Mouse (Mus musculus) embryonic facial prominence, embryonic 13.5 days (tissue): Measurements from ENCODE around the gene Wee2. TPM values are rescaled to one million over a fixed set of nuclear protein-coding genes. Genes with fewer than 3 reads are reported as not detected.

ENCODE experiments used
- ATAC-seq: fragments of 200-750 bp; cut with Nextera tagmentation; 2 replicates; pipeline ENCODE4 v1.8.0; 2017; ENCODE audit warnings: low read depth; ENCODE audit not compliant: insufficient number of reproducible peaks, insufficient read depth, low FRiP score, low TSS enrichment
- H3K27ac ChIP-seq: fragments of 300-500 bp; sonication (generic); 2 replicates; pipeline ENCODE4 v1.5.1; 2015; ENCODE audit warnings: moderate library complexity, mild to moderate bottlenecking, inconsistent platforms
- H3K27me3 ChIP-seq: fragments of 300-500 bp; sonication (generic); 2 replicates; pipeline ENCODE4 v1.6.1; 2015; ENCODE audit warnings: mild to moderate bottlenecking, inconsistent platforms
- H3K36me3 ChIP-seq: fragments of 300-500 bp; sonication (generic); 2 replicates; pipeline ENCODE4 v1.6.1; 2015; ENCODE audit warnings: mild to moderate bottlenecking, inconsistent platforms
- H3K4me1 ChIP-seq: fragments of 300-500 bp; sonication (generic); 2 replicates; pipeline ENCODE4 v1.6.1; 2015; ENCODE audit warnings: inconsistent platforms
- H3K4me2 ChIP-seq: fragments of 300-500 bp; sonication (generic); 2 replicates; pipeline ENCODE4 v1.6.1; 2015; ENCODE audit warnings: moderate library complexity, mild to moderate bottlenecking, inconsistent platforms
- H3K4me3 ChIP-seq: fragments of 300-500 bp; sonication (generic); 2 replicates; pipeline ENCODE4 v1.5.1; 2015; ENCODE audit warnings: mild to moderate bottlenecking, inconsistent platforms
- H3K9ac ChIP-seq: fragments of 300-500 bp; sonication (generic); 2 replicates; pipeline ENCODE4 v1.6.1; 2015; ENCODE audit warnings: mild to moderate bottlenecking, inconsistent platforms
- H3K9me3 ChIP-seq: fragments of 300-500 bp; sonication (generic); 2 replicates; pipeline ENCODE4 v1.6.1; 2016; ENCODE audit warnings: inconsistent platforms
- WGBS: fragments of 180-500 bp; shearing (Covaris S2); methylation state at CpG from one replicate; pipeline ENCODE4 v1.1.7; 2015; ENCODE audit warnings: mixed read lengths; 5-methylcytosine and 5-hydroxymethylcytosine counted together
- polyA plus RNA-seq: library from polyadenylated mRNA; unstranded; fragments of >200 nt; fragmentation: Nextera tagmentation; extraction: Ambion mirVana; gene quantifications from 2 replicates; pipeline ENCODE4 v1.2.1, GENCODE M21; 2015

Gene Wee2
- polyA plus RNA-seq, 1 experiment from 2014 or later: not detected

DNA sequence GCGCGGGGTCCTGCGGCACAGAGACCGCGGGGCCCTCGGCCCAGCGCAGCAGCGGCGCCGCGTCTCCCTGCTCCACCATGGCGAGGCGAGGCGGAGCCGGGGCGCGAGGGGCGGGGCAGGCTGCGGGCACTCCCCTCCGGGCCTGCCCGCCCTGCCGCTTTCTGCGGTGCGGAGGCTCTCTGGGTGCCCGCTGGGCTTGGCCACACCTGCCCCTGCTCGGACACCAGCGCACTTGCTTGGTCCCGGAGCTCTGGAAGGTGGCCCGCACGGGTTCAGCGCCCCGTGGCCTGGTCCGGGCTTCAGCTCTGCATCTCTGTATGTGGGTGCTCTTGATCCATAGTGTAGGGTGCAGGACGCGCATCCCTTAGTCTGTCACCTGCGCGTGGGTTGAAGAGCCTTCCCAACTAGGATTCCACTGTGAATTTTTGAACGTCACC lies 2.8 kb upstream of the Wee2 start, which contains the start of gene E330009J07Rik:
Gene E330009J07Rik, minus strand, starts transcription at position 89 of the 437 bp plus-strand sequence.
- H3K27me3 ChIP-seq: peaks cover 28% of the 10 kb centered on the region
- peak within 1 kb of the TSS; percentile 68 for H3K4me2 ChIP-seq
- H3K36me3 ChIP-seq: no peaks in the 10 kb centered on the region
- H3K4me1 ChIP-seq: peaks cover 20% of the 10 kb centered on the region
- ATAC-seq: peak; percentile 88
- peak within 1 kb of the TSS; percentile 76 for H3K27ac ChIP-seq
- H3K4me3 ChIP-seq: peak within 1 kb of the TSS; percentile 74
- H3K9me3 ChIP-seq: no peaks in the 10 kb centered on the region
- peak within 1 kb of the TSS; percentile 85 for H3K9ac ChIP-seq
- under 1% methylated on average over 37 of the region's 38 CpGs for WGBS

DNA sequence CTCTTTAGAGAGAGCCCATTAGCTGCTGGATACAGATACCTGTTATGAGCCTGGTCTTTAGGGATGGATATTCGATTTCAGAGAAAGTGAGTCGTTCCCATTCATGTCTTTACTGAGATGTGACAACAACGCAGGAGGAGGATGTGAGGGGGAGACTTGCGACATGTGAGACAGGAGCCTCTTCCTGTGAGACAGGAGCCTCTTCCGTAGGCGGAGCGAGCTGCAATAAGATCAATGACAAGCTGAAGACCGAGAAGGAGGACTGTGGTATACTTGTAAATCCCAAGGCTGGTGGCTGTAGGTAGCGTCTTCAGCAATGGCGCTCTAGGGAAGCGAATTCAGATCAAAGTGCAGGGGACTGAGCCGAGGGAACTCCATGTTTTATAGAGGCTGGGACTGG lies 843 bp downstream of the Wee2 start:
- no peak overlapping the region; the same call in 1 of the 2 replicates for H3K4me2 ChIP-seq
- ATAC-seq: no peak
- no peak overlapping the region for H3K4me3 ChIP-seq
- no peak overlapping the region for H3K9ac ChIP-seq
- 45% methylated on average over 12 of the region's 12 CpGs for WGBS
- peaks cover 7% of the 10 kb centered on the region for H3K4me1 ChIP-seq
- peaks cover 35% of the 10 kb centered on the region for H3K27me3 ChIP-seq
- H3K27ac ChIP-seq: no peak overlapping the region
- H3K9me3 ChIP-seq: no peaks in the 10 kb centered on the region
- H3K36me3 ChIP-seq: no peaks in the 10 kb centered on the region

DNA sequence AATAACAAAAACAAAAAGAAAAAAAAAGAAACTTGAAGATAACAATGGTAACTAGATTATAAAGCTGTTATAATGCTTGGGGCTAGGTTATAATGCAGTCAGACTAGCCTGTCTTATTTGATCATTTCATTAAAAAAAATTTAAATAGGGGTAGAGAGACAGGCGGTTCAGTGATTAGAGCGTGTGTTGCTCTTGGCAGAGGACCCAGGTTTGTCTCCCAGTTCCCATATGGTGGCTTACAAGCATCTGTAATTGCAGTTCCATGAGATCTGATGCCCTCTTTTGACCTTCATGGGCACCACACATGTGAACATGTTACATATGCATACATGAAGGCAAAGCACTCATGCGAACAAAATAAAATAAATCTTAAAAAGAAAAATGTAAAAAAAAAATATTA lies 2.4 kb downstream of the Wee2 start:
- H3K36me3 ChIP-seq: no peaks in the 10 kb centered on the region
- no peak overlapping the region for H3K9ac ChIP-seq
- H3K27me3 ChIP-seq: peaks cover 35% of the 10 kb centered on the region
- H3K9me3 ChIP-seq: no peaks in the 10 kb centered on the region
- H3K27ac ChIP-seq: no peak overlapping the region
- 58% methylated on average over 3 of the region's 3 CpGs for WGBS
- no peak overlapping the region for H3K4me2 ChIP-seq
- H3K4me1 ChIP-seq: peaks cover under 1% of the 10 kb centered on the region; the same call in 1 of the 2 replicates
- ATAC-seq: no peak
- H3K4me3 ChIP-seq: no peak overlapping the region

DNA sequence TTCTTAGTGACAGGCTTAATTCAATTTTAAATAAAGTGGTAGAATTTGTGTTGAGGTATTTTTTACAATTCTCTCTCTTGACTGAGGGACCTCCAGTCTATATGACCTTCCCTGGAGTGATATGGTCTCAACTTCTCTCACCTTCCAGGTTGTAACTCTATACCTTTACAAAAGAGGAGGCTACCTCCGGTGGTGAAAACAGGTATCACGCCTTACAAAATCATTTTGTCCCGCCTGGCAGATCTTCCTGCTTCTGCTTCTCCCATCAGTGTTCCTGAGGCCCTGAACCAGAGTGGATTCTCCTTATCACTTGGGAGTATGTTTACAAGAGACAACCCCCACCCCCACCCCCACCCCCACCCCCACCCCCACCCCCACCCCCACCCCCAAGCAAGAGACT lies 2.9 kb downstream of the Wee2 start:
- ATAC-seq: no peak
- peaks cover 35% of the 10 kb centered on the region for H3K27me3 ChIP-seq
- WGBS: 28% methylated on average over 3 of the region's 3 CpGs

DNA sequence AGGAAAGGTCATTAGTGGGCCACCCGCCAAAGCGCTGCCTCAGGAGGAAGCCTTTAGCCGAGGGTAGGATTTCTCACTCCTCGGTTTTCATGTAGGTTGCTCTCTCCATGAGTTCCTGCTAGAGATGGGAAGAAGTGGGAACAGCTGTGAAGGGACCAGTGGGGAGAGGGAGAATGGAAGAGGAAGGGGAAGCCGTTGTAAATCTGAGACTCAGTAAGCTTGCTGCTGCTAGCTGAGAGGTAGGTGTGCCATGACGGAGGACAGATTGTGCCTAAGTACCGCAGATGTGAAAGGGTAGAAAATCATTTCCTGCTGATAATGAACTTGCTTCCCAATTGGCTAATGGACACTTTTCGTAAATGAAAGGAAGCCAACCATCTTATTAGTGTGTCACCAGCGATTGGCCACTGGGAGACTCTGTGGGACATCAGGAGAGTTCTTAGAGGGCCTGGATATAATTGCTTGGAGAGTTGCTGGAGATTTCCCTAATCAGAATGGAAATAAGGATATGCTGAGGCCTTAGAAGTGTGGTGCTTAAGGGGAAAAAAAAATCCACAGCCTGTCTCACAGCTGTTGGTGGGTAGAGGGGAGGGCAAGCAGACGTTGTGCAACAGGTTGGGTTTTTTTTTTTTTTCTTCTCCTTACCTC lies 4.5 kb downstream of the Wee2 start:
- H3K9ac ChIP-seq: no peak overlapping the region
- H3K27me3 ChIP-seq: peaks cover 28% of the 10 kb centered on the region
- no peaks in the 10 kb centered on the region for H3K9me3 ChIP-seq
- no peak overlapping the region for H3K4me3 ChIP-seq
- no peak overlapping the region for H3K4me2 ChIP-seq
- H3K27ac ChIP-seq: no peak overlapping the region
- no peaks in the 10 kb centered on the region for H3K4me1 ChIP-seq
- no peaks in the 10 kb centered on the region for H3K36me3 ChIP-seq
- no peak for ATAC-seq
- whole genome bisulfite sequencing: 28% methylated on average over 10 of the region's 10 CpGs

More for the DNA sequence above, 2.9 kb downstream of the Wee2 start:
- H3K9me3 ChIP-seq: no peaks in the 10 kb centered on the region
- no peak overlapping the region for H3K27ac ChIP-seq
- H3K4me2 ChIP-seq: no peak overlapping the region
- no peaks in the 10 kb centered on the region for H3K4me1 ChIP-seq
- no peak overlapping the region for H3K4me3 ChIP-seq
- H3K9ac ChIP-seq: no peak overlapping the region
- H3K36me3 ChIP-seq: no peaks in the 10 kb centered on the region

DNA sequence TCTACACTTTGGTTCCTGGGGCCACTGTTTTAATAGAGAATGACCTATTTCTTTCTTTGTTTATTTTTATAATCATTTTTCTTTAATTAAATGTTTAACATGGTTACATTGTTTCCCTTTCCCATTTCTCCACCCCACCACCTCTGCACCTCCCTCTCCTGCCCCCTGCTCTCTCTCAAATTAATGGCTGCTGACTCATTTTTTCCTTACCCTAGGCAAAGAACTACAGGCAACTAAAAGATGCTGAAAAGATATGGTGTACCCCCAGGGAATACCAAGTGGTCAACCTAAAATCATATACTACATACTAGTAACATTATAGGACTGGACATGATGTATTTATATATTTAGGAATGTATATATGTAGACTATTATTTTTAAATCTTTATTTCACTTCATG lies 9.7 kb downstream of the Wee2 start:
- ATAC-seq: no peak
- no peak overlapping the region for H3K4me2 ChIP-seq
- H3K9me3 ChIP-seq: no peaks in the 10 kb centered on the region
- no peaks in the 10 kb centered on the region for H3K36me3 ChIP-seq
- H3K9ac ChIP-seq: no peak overlapping the region
- no peaks in the 10 kb centered on the region for H3K27me3 ChIP-seq
- H3K4me3 ChIP-seq: no peak overlapping the region
- no peak overlapping the region for H3K27ac ChIP-seq
- H3K4me1 ChIP-seq: no peaks in the 10 kb centered on the region

DNA sequence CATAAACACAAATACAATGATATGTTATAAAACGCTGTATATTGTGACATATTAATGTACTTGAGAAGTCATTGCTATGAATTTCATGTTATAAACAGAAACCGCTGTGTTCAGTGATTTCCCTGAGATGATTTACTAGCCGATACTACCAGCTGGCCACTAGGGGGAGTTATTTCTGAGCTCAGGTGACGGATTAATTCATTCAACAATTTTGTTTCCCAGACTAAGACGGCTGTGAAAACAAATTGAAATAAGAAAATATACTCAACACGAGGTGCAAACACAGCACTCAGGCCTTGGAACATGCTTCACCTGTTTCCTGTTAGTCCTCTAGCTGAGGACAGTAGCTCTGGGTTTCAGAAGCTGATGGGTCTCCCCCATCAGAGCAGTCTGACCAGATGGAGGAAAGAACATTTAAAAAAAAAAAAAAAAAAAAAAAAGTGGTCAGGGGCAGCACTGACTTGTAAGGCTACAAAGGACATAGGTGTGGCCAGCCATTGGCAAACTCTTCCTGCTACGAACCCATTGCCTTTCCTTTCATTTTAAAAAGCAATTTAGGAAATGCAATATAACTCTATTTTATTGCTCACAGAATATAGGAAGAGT lies 15.7 kb downstream of the Wee2 start:
- ATAC-seq: no peak
- 23% methylated on average over 7 of the region's 7 CpGs for WGBS

DNA sequence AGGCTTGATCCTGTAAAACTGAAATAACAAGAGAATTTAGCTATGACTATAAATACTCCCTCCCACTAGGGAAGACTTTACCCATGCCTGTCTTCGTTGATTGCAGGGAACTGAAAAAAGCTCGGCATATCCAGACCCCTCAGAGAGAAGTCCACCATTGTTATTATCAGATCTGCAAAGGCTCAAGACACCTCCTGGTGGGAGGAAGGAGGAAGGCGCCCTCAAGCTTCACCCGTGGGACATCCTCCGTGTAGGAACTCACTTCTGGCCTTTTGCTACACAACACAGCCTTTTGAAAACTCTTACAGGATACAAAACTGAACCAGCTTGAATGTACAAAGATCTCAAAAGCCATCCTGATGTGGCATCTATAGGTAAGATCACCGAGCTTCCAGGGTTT lies 26.8 kb downstream of the Wee2 start:
- H3K4me2 ChIP-seq: no peak overlapping the region
- no peaks in the 10 kb centered on the region for H3K27me3 ChIP-seq
- no peaks in the 10 kb centered on the region for H3K9me3 ChIP-seq
- H3K9ac ChIP-seq: no peak overlapping the region
- no peaks in the 10 kb centered on the region for H3K4me1 ChIP-seq
- ATAC-seq: no peak
- no peak overlapping the region for H3K27ac ChIP-seq
- no peaks in the 10 kb centered on the region for H3K36me3 ChIP-seq
- WGBS: 51% methylated on average over 6 of the region's 6 CpGs
- H3K4me3 ChIP-seq: no peak overlapping the region

More for the DNA sequence above, 15.7 kb downstream of the Wee2 start:
- Histone ChIP-seq H3K4me1 (no peaks in the 10 kb centered on the region), H3K27me3 (no peaks in the 10 kb centered on the region), H3K4me3 (no peak overlapping the region), H3K9ac (no peak overlapping the region), H3K4me2 (no peak overlapping the region), H3K9me3 (no peaks in the 10 kb centered on the region), H3K36me3 (no peaks in the 10 kb centered on the region), H3K27ac (no peak overlapping the region)

DNA sequence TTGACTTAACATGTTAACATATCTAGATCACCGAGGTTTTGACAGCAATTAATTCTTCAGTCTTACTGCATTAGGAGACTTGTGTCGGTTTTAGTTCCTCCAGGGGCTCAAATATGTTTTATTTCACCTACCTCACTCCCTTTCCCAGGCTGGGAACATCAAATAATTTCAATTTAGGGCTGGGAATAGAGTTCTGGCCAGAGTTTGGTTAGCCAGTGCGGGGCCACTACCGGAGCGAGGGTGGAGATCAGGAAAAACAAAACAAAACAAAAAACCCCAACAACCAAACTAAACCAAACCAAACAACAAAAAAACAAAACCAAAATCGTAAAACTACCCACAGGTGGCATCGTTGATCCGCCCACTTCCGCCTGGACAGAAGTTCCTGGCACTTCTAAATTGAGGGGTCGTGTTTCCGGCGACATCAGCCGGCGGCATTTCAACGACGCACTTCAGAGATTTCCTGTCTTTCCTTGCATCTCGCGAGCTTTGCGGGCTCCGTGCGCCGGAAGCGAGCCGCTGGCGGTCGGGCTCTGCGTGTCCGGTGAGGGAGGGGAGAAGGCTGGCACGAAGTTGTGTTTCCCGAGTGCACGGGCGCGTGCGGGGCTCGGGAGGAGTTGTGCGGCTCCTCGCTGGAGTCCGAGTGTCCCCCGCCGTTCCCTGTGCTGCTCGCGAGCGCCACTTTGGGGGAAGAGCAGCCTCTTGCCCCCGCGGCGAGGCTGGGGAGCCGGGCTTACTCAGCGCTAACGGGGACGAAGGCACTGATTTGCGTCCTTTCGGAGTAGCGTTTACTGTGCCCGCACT lies 32.2 kb downstream of the Wee2 start, which contains the start of gene Ssbp1:
Gene Ssbp1, plus strand, starts transcription at position 437 of the 804 bp plus-strand sequence.
- peak within 1 kb of the TSS; percentile 78 for H3K4me3 ChIP-seq
- WGBS: 1% methylated on average over 54 of the region's 54 CpGs
- H3K27ac ChIP-seq: peak within 1 kb of the TSS; percentile 98
- no peaks in the 10 kb centered on the region for H3K9me3 ChIP-seq
- H3K9ac ChIP-seq: peak within 1 kb of the TSS; percentile 97
- H3K27me3 ChIP-seq: no peaks in the 10 kb centered on the region
- peak within 1 kb of the TSS; percentile 67 for H3K4me2 ChIP-seq
- peaks cover 28% of the 10 kb centered on the region for H3K36me3 ChIP-seq
- peak; percentile 94 for ATAC-seq
- H3K4me1 ChIP-seq: peaks cover 11% of the 10 kb centered on the region

DNA sequence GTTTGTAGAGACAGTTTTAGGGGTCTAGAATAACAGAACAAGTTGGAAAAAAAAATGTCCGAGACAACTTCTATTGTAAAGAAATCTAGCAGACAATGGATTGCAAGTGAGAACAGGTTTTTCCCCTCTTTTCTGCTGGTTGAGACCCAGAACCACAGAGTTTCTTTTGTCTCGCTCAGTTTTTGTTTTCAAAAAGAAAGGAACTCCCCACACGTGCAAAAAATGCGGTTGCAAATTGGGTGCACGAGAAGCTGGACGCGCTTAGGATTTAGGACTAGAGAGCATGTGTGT lies 32.8 kb downstream of the Wee2 start:
- peak overlapping the region; percentile 67 for H3K4me2 ChIP-seq
- ATAC-seq: 0 out of 2 replicates have a peak, but pooled peaks have one; percentile 3
- H3K27ac ChIP-seq: peak overlapping the region; percentile 98
- H3K4me3 ChIP-seq: peak overlapping the region; percentile 78
- no peaks in the 10 kb centered on the region for H3K9me3 ChIP-seq
- no peaks in the 10 kb centered on the region for H3K27me3 ChIP-seq
- H3K4me1 ChIP-seq: peaks cover 11% of the 10 kb centered on the region
- under 1% methylated on average over 7 of the region's 7 CpGs for WGBS
- peaks cover 32% of the 10 kb centered on the region for H3K36me3 ChIP-seq
- H3K9ac ChIP-seq: peak overlapping the region; percentile 97

DNA sequence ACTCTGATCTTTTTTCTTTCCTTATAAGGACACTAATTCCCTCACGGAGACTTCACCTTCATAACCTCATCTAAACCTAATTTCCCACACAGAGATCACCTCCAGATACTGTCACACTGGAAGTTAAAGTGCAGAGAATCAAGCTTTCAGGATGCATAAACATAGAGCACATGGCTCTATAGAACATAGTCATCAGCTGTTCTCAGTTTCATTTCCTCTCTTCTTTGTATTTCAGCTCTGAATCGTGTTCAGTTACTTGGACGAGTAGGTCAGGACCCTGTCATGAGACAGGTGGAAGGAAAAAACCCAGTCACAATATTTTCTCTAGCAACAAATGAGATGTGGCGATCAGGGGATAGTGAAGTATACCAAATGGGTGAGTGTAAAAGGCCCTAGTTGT lies 37.2 kb downstream of the Wee2 start:
- 87% methylated on average over 4 of the region's 4 CpGs for WGBS
- no peaks in the 10 kb centered on the region for H3K9me3 ChIP-seq
- no peak overlapping the region for H3K4me2 ChIP-seq
- no peaks in the 10 kb centered on the region for H3K27me3 ChIP-seq
- no peak overlapping the region for H3K27ac ChIP-seq
- no peak overlapping the region for H3K4me3 ChIP-seq
- no peak for ATAC-seq
- peaks cover 11% of the 10 kb centered on the region for H3K4me1 ChIP-seq
- peaks cover 55% of the 10 kb centered on the region for H3K36me3 ChIP-seq
- no peak overlapping the region for H3K9ac ChIP-seq
